Mouse (Mus musculus): ENCODE data around the gene Azi2. TPM values are rescaled to one million over a fixed set of nuclear protein-coding genes. Genes with fewer than 3 reads are reported as not detected.
A peak's percentile ranks its signal among the peaks of the same experiment; 100 is the strongest.

The Azi2 gene
- 56.9 and 58.2 TPM in 2 replicates for polyA plus RNA-seq (2016; fragmentation: Nextera tagmentation; extraction: Ambion mirVana)

GRCm38 (mm10) chr9:118040218-118041021, at the start of gene Azi2:
Azi2 (plus strand) TSS chr9:118040499.
- Histone ChIP-seq H3K27ac (replicated peaks) (peak within 1 kb of the TSS; percentile 96), H3K4me3 (peak within 1 kb of the TSS; percentile 84), H3K36me3 (replicated peaks) (0 out of 2 replicates have a peak, but pooled peaks cover 4% of the 10 kb centered on the region), H3K9me3 (no peaks in the 10 kb centered on the region), H3K4me1 (peaks cover 14% of the 10 kb centered on the region), H3K27me3 (replicated peaks; ENCODE audit: low read depth, poor library complexity, severe bottlenecking) (no peaks in the 10 kb centered on the region)
- under 1% methylated on average over 87 of the region's 87 CpGs for WGBS
- peak; percentile 98 for DNase-seq (ENCODE audit: low spot score)

DNA sequence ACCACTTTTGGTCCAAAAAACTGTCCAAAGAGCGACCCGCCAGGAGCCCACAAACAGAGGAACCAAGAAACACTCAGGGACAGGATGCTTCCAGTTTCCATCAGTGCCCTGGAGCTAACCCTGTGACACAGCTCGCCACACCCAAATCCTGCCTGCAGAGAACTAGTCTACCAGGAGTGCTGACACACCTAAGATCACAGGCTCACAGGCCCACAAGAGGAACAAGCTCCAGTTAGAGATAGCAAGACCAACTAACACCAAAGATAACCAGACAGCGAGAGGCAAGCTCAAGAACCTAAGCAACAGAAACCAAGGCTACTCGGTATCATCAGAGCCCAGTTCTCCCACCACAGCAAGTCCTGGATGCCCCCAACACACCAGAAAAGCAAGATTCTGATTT, 43.7 kb upstream of the Azi2 start:
- no peaks in the 10 kb centered on the region for H3K36me3 ChIP-seq (replicated peaks)
- no peak overlapping the region for H3K27ac ChIP-seq (replicated peaks)
- H3K4me3 ChIP-seq, result no peak overlapping the region
- no peak for DNase-seq (ENCODE audit: low spot score)
- H3K9me3 ChIP-seq, result no peaks in the 10 kb centered on the region
- 88% methylated on average over 5 of the region's 5 CpGs for WGBS
- no peaks in the 10 kb centered on the region for H3K4me1 ChIP-seq
- H3K27me3 ChIP-seq (replicated peaks; ENCODE audit: low read depth, poor library complexity, severe bottlenecking), result no peaks in the 10 kb centered on the region

DNA sequence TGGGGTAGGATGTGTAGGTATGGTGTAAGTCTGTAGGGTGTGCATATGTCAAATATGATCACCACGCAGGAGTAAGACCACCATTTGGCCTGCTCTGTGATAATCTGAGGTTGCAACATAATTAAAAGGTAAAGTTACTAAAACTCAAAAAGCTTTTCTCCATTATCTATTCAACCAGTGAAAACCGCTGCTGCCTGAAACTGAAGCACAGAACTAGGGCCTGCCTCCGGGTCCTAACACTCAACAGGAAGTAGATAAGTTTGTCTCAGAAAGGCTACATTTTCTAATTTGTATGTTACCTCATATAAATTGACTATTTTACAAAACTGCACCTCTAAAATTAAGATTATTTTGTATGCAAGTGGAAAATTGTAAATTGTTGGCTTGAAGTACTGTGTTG, 38.8 kb upstream of the Azi2 start:
- no peak for DNase-seq (ENCODE audit: low spot score)
- Histone ChIP-seq H3K9me3 (no peaks in the 10 kb centered on the region), H3K4me1 (no peaks in the 10 kb centered on the region), H3K36me3 (replicated peaks) (no peaks in the 10 kb centered on the region), H3K4me3 (no peak overlapping the region), H3K27me3 (replicated peaks; ENCODE audit: low read depth, poor library complexity, severe bottlenecking) (no peaks in the 10 kb centered on the region), H3K27ac (replicated peaks) (no peak overlapping the region)
- 89% methylated on average over 3 of the region's 3 CpGs for WGBS

- H3K4me3 ChIP-seq, result no peak overlapping the region
- 87% methylated on average over 4 of the region's 4 CpGs for WGBS
- DNase-seq (ENCODE audit: low spot score), result no peak
- H3K27ac ChIP-seq (replicated peaks), result no peak overlapping the region
- H3K4me1 ChIP-seq, result no peaks in the 10 kb centered on the region
- H3K27me3 ChIP-seq (replicated peaks; ENCODE audit: low read depth, poor library complexity, severe bottlenecking), result no peaks in the 10 kb centered on the region
- no peaks in the 10 kb centered on the region for H3K36me3 ChIP-seq (replicated peaks)
- H3K9me3 ChIP-seq, result no peaks in the 10 kb centered on the region
Observed at GRCm38 (mm10) chr9:118003218-118003886, 36.9 kb upstream of the Azi2 start.

DNA sequence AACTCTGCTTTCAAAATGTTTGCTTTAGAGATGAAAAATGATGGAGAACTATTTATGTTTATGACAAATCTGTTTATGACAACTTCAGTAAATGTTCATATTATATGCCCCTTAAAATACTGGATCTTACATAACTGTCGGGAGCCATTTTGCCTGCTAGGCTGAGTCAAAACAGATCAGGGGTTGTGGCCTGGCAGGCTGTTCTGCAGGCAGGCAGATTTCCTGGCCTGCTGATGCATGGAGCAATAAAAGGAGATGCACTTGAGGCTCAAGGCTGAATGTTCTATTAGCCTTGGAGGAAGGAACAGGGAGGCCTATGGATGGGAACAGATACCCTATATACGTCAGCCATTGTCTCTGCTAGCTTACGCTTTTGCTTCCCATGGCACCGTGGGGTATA, 36.4 kb upstream of the Azi2 start:
- 91% methylated on average over 4 of the region's 4 CpGs for WGBS
- Histone ChIP-seq H3K4me1 (no peaks in the 10 kb centered on the region), H3K27ac (replicated peaks) (no peak overlapping the region), H3K4me3 (no peak overlapping the region), H3K9me3 (no peaks in the 10 kb centered on the region), H3K36me3 (replicated peaks) (no peaks in the 10 kb centered on the region), H3K27me3 (replicated peaks; ENCODE audit: low read depth, poor library complexity, severe bottlenecking) (no peaks in the 10 kb centered on the region)
- no peak for DNase-seq (ENCODE audit: low spot score)

- no peaks in the 10 kb centered on the region for H3K36me3 ChIP-seq (replicated peaks)
- 87% methylated on average over 3 of the region's 3 CpGs for WGBS
Observed at GRCm38 (mm10) chr9:118012928-118013327, 27.4 kb upstream of the Azi2 start.

DNA sequence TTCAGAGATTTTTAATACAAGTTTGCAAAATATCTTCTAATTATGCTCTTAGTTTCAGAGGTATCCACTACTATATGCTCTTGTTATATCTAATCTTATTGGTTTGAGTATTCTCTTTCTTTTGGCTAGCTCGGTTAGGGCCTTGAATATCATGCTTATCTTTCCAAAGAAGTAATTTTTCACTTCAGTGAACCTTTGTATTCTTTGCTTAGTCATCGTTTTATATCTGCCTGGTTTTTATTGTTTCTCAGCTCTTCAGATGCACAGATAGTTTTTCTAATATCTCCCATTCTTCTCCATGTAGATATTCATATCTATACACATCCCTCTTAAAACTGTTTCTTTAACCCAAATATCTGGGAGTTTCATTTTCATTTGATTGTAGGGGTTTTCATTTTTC, 15.3 kb upstream of the Azi2 start:
- 83% methylated on average over 2 of the region's 2 CpGs for WGBS
- Histone ChIP-seq H3K9me3 (no peaks in the 10 kb centered on the region), H3K4me1 (no peaks in the 10 kb centered on the region), H3K4me3 (no peak overlapping the region), H3K27me3 (replicated peaks; ENCODE audit: low read depth, poor library complexity, severe bottlenecking) (no peaks in the 10 kb centered on the region), H3K27ac (replicated peaks) (no peak overlapping the region), H3K36me3 (replicated peaks) (no peaks in the 10 kb centered on the region)
- DNase-seq (ENCODE audit: low spot score), result no peak

More at GRCm38 (mm10) chr9:118012928-118013327, 27.4 kb upstream of the Azi2 start:
- no peaks in the 10 kb centered on the region for H3K9me3 ChIP-seq
- no peak overlapping the region for H3K27ac ChIP-seq (replicated peaks)
- no peak overlapping the region for H3K4me3 ChIP-seq
- DNase-seq (ENCODE audit: low spot score), result no peak
- no peaks in the 10 kb centered on the region for H3K27me3 ChIP-seq (replicated peaks; ENCODE audit: low read depth, poor library complexity, severe bottlenecking)
- no peaks in the 10 kb centered on the region for H3K4me1 ChIP-seq

DNA sequence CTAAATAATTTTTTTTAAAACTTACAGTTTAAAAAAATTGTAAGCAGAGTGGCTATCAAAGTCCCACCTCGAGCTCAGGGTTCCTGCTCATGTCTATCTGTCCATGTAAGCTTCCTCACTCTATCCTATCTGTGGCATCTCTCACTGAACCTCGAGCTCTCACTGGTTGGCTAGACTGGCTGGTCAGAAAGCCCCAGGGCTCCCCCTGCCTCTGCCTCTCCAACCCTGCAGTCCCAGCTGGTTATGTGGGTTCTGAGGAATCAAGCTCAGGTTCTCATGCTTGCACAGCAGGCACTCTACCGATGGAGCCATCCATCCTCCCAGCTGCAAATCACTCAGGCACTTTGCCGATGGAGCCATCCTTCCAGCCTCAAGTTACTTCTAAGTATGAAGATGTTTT, 10.8 kb upstream of the Azi2 start:
- no peaks in the 10 kb centered on the region for H3K36me3 ChIP-seq (replicated peaks)
- H3K27ac ChIP-seq (replicated peaks), result no peak overlapping the region
- no peaks in the 10 kb centered on the region for H3K9me3 ChIP-seq
- no peak overlapping the region for H3K4me3 ChIP-seq
- DNase-seq (ENCODE audit: low spot score), result no peak
- H3K27me3 ChIP-seq (replicated peaks; ENCODE audit: low read depth, poor library complexity, severe bottlenecking), result no peaks in the 10 kb centered on the region
- WGBS, result 52% methylated on average over 4 of the region's 4 CpGs
- no peaks in the 10 kb centered on the region for H3K4me1 ChIP-seq

DNA sequence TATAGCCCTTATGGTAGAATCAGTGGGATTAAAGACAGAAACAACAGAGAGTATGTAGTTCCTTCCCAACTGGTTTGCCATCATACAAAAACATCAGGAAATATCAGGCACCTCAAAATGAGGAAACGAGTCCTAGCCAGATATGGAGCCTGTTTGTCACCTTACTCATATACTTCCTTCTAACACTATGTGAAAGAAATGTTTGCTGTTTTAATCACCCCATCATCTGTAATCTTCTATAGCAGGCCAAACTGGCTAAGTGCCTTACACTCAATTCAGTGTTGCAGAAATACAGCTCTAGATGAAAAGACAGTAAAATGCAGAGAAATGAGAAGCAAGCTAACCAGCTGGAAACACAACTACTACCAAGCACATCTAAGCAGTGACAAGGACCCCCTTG, 10.0 kb upstream of the Azi2 start:
- Histone ChIP-seq H3K27ac (replicated peaks) (no peak overlapping the region), H3K36me3 (replicated peaks) (no peaks in the 10 kb centered on the region), H3K9me3 (no peaks in the 10 kb centered on the region), H3K4me3 (no peak overlapping the region), H3K27me3 (replicated peaks; ENCODE audit: low read depth, poor library complexity, severe bottlenecking) (no peaks in the 10 kb centered on the region), H3K4me1 (no peaks in the 10 kb centered on the region)
- no peak for DNase-seq (ENCODE audit: low spot score)
- 86% methylated on average over 1 of the region's 1 CpGs for WGBS

DNA sequence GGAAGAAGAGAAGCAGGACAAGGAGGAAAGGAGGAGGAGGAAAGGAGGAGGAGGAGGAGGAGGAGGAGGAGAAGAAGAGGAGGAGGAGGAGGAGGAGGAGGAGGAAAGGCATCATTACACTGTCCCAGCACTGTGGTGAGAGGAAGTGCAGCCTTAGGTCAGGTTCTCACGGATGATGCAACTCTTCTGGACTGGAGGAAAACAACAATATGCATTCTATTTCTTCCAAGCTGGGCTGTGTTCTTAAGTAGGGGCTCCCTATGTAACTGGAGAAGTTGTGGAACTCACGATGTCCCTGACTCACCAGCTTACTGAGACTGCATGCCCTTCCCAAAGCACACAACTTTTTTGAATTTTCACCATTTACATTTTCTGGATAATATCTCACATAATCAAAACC, 8.6 kb upstream of the Azi2 start:
- H3K27ac ChIP-seq (replicated peaks), result no peak overlapping the region
- H3K36me3 ChIP-seq (replicated peaks), result no peaks in the 10 kb centered on the region
- H3K27me3 ChIP-seq (replicated peaks; ENCODE audit: low read depth, poor library complexity, severe bottlenecking), result no peaks in the 10 kb centered on the region
- H3K4me3 ChIP-seq, result no peak overlapping the region
- H3K4me1 ChIP-seq, result no peaks in the 10 kb centered on the region
- H3K9me3 ChIP-seq, result no peaks in the 10 kb centered on the region
- 41% methylated on average over 2 of the region's 2 CpGs for WGBS
- no peak for DNase-seq (ENCODE audit: low spot score)

- Histone ChIP-seq H3K4me3 (no peak overlapping the region), H3K27me3 (replicated peaks; ENCODE audit: low read depth, poor library complexity, severe bottlenecking) (no peaks in the 10 kb centered on the region), H3K27ac (replicated peaks) (no peak overlapping the region), H3K9me3 (no peaks in the 10 kb centered on the region), H3K4me1 (0 out of 2 replicates have a peak, but pooled peaks cover 1% of the 10 kb centered on the region), H3K36me3 (replicated peaks) (no peaks in the 10 kb centered on the region)
- DNase-seq (ENCODE audit: low spot score), result no peak
- WGBS, result 85% methylated on average over 3 of the region's 3 CpGs
Observed at GRCm38 (mm10) chr9:118034990-118035389, 5.3 kb upstream of the Azi2 start.

- peak overlapping the region; percentile 84 for H3K4me3 ChIP-seq
- H3K9me3 ChIP-seq, result no peaks in the 10 kb centered on the region
- H3K36me3 ChIP-seq (replicated peaks), result 0 out of 2 replicates have a peak, but pooled peaks cover 4% of the 10 kb centered on the region
- DNase-seq (ENCODE audit: low spot score), result no peak
- H3K27me3 ChIP-seq (replicated peaks; ENCODE audit: low read depth, poor library complexity, severe bottlenecking), result no peaks in the 10 kb centered on the region
- peaks cover 14% of the 10 kb centered on the region for H3K4me1 ChIP-seq
- peak overlapping the region; percentile 96 for H3K27ac ChIP-seq (replicated peaks)
- WGBS, result 3% methylated on average over 21 of the region's 21 CpGs
Observed at GRCm38 (mm10) chr9:118041022-118041400, 712 bp downstream of the Azi2 start.

DNA sequence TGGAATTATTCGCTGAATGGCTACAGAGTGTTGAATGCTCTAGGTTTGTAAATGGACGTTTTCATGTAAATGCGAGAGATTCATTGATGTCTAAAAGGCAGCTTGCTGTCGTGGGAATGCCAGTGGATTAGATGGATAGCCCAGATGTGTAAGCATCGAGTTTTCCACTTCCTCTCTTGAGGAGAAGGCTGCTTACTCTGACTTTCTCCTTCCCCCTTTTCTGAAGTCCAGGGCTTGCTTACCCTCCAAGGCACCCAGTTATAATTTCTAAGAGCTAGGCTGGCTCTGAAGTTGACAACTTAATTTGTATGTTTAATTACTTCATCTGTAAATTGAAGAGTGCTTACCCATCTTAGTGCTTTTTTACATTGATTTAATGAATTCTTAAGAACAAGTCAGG, 1.3 kb downstream of the Azi2 start:
- peak overlapping the region; percentile 84 for H3K4me3 ChIP-seq
- DNase-seq (ENCODE audit: low spot score), result no peak

More for the DNA sequence above, 1.3 kb downstream of the Azi2 start:
- Histone ChIP-seq H3K27ac (replicated peaks) (no peak overlapping the region), H3K9me3 (no peaks in the 10 kb centered on the region), H3K36me3 (replicated peaks) (0 out of 2 replicates have a peak, but pooled peaks cover 4% of the 10 kb centered on the region), H3K4me1 (peaks cover 14% of the 10 kb centered on the region), H3K27me3 (replicated peaks; ENCODE audit: low read depth, poor library complexity, severe bottlenecking) (no peaks in the 10 kb centered on the region)
- 43% methylated on average over 5 of the region's 5 CpGs for WGBS

All from embryonic facial prominence, embryonic 10.5 days (tissue).